Mouse (Mus musculus) kidney, adult 8-10 months (tissue): ENCODE measurements at regions not wholly inside any gene's neighbourhood (a gene's known extent, or its start where the extent isn't known, plus 50 kb on each side); places are given as distances from the start of the nearest gene placed in this dataset.
A peak's percentile ranks its signal among the peaks of the same experiment; 100 is the strongest.

Source experiments
- DNase-seq, 2 experiments: peaks; one replicate each; pipeline ENCODE4 v3.0.0; 2022

DNA sequence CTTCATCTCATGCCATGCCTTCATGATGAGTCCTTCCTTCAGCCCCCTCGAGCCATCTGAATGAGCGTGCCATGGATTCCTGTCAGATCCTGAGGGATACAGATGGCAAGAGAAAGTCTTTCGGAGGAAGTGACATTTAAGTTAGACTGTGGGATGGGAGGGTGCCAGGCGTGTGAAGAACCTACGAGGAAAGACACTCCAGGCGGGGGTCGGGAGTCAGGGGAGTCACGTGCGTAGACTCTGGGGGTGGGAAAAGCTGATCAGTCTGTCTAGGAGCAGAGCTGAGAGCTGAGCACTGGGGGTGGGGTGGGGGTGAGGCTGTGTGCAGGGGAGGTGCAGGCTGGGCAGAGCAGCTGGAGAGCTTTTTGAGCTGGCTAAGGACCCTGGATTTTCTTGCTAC is 152.0 kb upstream of the Gjb5 start:
- DNase-seq = no peak

DNA sequence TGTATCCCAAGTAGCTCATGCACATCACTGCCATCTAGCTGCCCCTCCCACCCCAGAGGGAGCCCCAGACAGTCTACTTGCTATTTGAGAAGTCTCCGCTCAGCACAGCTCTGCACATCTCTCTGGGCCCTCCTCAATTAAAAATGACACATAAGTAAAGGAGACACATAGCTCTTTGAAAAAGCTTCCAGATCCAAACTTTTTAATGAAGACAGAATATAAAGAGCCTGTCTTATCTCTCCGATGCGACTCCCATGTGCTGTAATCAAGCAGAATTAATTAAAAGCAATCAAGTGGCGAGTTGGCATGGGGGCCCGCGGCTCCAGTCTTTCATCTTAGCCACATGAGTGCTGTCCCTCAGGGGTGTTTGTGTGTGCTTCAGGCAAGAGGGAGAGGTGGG is 144.6 kb upstream of the Gjb5 start:
- DNase-seq = no peak

- no peak for DNase-seq
Measured at GRCm38 (mm10) chr4:127501881-127502280, 143.9 kb upstream of the Gjb5 start.

GRCm38 (mm10) chr4:127487016-127487780 is 129.2 kb upstream of the Gjb5 start:
- DNase-seq = no peak

- DNase-seq = no peak
Measured at GRCm38 (mm10) chr4:127485238-127485637, 127.3 kb upstream of the Gjb5 start.

- no peak for DNase-seq
Measured at GRCm38 (mm10) chr4:127482461-127482860, 124.5 kb upstream of the Gjb5 start.

GRCm38 (mm10) chr4:127480339-127480738 is 122.4 kb upstream of the Gjb5 start:
- DNase-seq = no peak

- no peak for DNase-seq
Measured at GRCm38 (mm10) chr4:127469877-127470276, 111.9 kb upstream of the Gjb5 start.

- no peak for DNase-seq
Measured at GRCm38 (mm10) chr4:127454511-127455119, 96.6 kb upstream of the Gjb5 start.

GRCm38 (mm10) chr4:127452081-127452480 is 94.1 kb upstream of the Gjb5 start:
- DNase-seq = no peak

DNA sequence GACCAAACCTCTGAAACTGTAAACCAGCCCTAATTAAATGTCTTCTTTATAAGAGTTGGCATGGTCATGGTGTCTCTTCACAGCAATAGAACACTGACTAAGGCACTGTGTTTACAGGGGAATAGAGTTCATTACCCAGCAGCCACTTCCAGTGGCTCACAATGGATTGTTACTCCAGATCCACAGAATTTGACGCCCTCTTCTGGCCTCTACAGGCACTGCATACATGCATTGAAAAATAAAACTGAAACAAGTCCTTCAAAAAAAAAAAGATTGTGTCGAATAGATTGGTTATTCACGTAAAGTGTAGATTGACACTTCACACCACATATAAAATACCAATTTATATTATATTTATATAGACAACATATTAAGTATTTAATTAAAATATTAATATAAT is 87.3 kb upstream of the Gjb5 start:
- no peak for DNase-seq

DNA sequence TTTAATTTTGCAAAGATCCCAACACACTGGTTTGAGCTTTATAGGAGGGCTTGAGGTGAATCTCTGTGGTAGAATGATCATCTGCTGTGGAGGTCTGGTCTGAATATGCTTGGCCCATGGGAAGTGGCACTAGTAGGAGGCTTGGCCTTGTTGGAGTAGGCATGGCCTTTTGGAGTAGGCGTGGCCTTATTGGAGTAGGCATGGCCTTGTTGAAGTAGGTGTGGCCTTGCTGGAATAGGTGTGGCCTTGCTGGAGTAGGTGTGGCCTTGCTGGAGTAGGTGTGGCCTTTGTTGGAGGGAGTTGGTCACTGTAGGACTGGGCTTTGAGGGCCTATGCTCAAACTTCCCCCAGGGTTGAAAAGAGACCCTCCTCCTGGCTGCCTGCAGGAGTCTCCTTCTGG is 86.1 kb upstream of the Gjb5 start:
- no peak for DNase-seq

DNA sequence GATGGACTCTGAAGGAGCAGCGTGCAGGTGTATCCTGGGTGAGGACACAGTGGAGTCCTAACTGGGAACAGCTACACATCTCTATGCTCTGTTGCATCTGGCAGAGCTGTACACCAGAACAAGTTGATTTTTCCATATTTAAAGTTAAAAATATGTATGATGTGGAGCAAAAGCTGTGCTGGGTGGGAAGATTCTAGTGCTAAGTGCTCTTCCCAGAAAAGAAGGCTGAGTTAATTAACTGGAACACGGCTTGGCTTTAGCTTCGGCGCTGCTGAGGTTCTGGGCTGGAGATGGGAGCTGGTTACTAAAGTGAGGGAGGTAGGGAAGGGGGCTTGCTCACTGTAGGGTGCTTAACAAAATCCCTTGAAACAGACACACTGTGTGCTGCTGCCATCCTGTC is 84.0 kb upstream of the Gjb5 start:
- DNase-seq = no peak

DNA sequence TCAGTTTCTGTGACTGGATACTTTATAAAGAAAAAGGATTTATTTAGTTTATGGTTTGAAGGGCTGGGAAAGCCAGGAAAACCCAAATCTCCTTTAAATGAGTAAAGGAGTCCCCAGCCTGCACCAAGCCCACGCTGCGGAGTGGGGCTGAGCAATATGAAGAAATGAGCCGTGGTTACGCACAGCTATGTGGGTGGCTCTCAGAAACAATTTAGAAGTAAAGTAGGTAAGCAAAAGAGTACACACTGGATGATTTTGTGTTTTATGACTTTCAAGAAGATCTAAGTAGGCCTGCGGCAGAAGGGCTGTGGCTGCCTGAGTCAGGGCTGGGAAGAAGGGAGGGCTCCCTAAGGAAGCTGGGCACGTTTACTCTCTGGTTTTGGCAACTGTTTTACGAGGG is 82.6 kb upstream of the Gjb5 start:
- no peak for DNase-seq

DNA sequence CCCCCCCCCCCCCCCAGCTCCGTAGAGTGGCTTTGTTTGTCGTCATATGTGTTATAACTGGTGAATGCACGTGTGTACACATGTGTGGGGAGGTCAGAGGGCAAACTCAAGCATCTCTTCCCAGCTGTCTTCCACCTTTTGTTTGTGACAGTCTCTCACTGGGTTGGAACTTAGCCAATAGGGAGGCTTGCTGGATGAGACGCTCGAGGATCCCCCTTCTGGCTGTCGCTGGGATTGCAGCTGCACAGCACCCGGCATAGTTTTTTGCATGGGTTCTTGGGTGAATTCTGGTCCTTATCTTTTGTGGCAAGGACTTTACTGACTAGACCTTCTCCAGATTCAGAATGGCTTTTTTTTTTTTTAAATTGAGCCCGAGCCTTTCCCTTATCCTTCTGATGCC is 77.1 kb upstream of the Gjb5 start:
- DNase-seq = peak in 1 of 2 experiments; percentile 47

DNA sequence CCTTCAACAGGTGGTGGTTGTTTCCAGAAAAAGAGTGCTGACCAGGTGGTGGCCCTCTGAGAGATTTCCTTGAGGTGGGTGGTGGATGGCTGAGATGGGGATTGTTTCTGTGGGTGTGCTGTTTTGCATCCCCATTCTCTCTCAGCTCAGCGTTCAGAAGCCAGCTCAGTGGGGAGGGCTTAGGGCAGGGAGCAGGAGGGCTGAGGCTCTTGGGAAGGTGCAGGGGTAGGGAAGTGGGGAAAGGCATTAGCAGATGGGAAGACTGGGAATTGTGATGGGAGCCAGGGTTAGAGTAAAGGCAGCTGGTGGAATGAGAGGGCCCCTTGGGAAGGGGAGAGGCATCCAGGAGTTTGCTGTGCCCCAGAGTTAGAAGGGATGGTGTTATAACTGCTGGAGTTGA is 72.3 kb upstream of the Gjb5 start:
- DNase-seq = no peak

- no peak for DNase-seq
Measured at GRCm38 (mm10) chr4:127429748-127430147, 71.8 kb upstream of the Gjb5 start.

GRCm38 (mm10) chr4:127423855-127424254 is 65.9 kb upstream of the Gjb5 start:
- no peak for DNase-seq

GRCm38 (mm10) chr4:127421927-127422450 is 64.0 kb upstream of the Gjb5 start:
- DNase-seq = no peak

DNA sequence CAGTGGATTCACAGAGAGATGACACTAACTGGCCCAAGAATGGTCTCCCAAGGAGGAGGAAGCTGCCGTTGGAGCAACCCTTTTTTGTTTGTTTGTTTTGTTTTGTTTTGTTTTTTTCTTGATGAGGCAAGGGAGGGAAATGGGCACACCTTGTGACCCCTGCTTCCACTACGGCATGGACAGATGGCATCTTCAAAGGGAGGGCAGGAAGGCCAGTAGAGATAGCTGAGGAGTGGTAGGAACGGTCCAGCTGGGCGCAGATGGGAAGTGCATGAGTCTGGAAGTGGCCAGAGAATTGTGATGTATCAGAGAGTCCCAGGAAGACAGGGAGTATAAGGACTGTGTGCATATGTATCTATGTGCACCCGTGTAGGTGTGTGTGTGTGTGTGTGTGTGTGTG is 63.1 kb upstream of the Gjb5 start:
- DNase-seq = no peak

GRCm38 (mm10) chr4:127419786-127420120 is 61.8 kb upstream of the Gjb5 start:
- DNase-seq = no peak

DNA sequence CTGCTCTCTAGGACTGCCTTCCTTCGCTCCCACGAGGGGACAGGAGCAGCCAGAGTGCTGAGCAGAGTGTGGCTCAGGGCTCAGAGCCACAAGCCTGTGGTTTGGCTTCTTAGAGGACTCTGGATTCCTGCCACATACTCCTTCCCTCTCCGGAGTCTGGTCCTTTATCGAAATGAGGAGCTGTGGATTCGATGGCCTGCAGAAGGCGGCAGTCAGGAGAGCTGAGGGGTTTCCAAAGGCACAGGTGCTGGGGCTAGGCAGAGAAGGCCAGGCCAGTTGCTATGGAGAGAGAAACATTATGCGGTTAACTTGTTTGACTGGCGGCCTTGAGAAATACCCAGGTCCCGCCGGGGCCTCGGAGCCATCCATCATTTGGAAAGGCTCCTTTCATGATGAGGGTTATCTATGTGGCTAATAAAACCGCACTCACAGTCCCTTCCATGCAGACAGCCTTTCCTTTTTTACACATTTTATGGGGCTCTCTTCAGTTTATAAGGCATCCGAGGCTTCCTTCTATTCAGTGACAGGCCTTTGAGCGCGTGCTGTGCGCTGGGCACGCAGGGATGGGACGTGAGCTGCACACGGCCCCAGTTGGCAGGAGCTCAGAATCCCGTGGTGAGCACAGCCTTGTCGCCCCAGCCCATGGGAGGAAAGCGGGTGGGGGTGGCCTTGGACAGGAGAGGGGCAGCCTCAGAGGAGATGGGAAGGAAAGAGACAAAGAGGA is 61.2 kb upstream of the Gjb5 start:
- DNase-seq = no peak

GRCm38 (mm10) chr4:127416906-127417305 is 58.9 kb upstream of the Gjb5 start:
- DNase-seq = no peak
